Mouse (Mus musculus) monocyte, adult 5-6 weeks (primary cell): ENCODE data around the gene Pcdh15. TPM values are rescaled to one million over a fixed set of nuclear protein-coding genes. Genes with fewer than 3 reads are reported as not detected.
A peak's percentile ranks its signal among the peaks of the same experiment; 100 is the strongest.

Experiments used
- ATAC-seq: fragments of 153-309, 156-312 bp; replicated peaks from 2 replicates; pipeline ENCODE4 v1.8.0; 2017; ENCODE audit warnings: mild to moderate bottlenecking; ENCODE audit not compliant: low TSS enrichment, insufficient number of reproducible peaks, severe bottlenecking, poor library complexity, low FRiP score
- total RNA-seq: library from RNA; stranded (forward); fragments of 200-1000, 200-491, 200-594 nt; gene quantifications from 3 replicates; pipeline ENCODE4 v1.2.3, GENCODE M21; 2017

The Pcdh15 gene
- total RNA-seq, 1 experiment from 2014 or later, result not detected

GRCm38 (mm10) chr10:73915170-73915569 lies 816.0 kb downstream of the Pcdh15 start:
- no peak for ATAC-seq

GRCm38 (mm10) chr10:73921579-73921978 lies 822.4 kb downstream of the Pcdh15 start:
- no peak for ATAC-seq

- no peak for ATAC-seq
Observed at GRCm38 (mm10) chr10:73928672-73929071, 829.5 kb downstream of the Pcdh15 start.

- ATAC-seq, result no peak
Observed at GRCm38 (mm10) chr10:73929718-73930117, 830.6 kb downstream of the Pcdh15 start.

- peak; percentile 35; the same call in 1 of the 2 replicates for ATAC-seq
Observed at GRCm38 (mm10) chr10:73931185-73931584, 832.0 kb downstream of the Pcdh15 start.

GRCm38 (mm10) chr10:73931996-73932679 lies 833.0 kb downstream of the Pcdh15 start:
- no peak for ATAC-seq

- no peak for ATAC-seq
Observed at GRCm38 (mm10) chr10:73936121-73936520, 837.0 kb downstream of the Pcdh15 start.

GRCm38 (mm10) chr10:73938989-73939388 lies 839.8 kb downstream of the Pcdh15 start:
- ATAC-seq, result no peak

GRCm38 (mm10) chr10:73947799-73948198 lies 848.7 kb downstream of the Pcdh15 start:
- ATAC-seq, result no peak

GRCm38 (mm10) chr10:73953362-73953761 lies 854.2 kb downstream of the Pcdh15 start:
- ATAC-seq, result no peak

GRCm38 (mm10) chr10:73984057-73984456 lies 884.9 kb downstream of the Pcdh15 start:
- no peak for ATAC-seq

GRCm38 (mm10) chr10:74008836-74009235 lies 909.7 kb downstream of the Pcdh15 start:
- no peak for ATAC-seq

GRCm38 (mm10) chr10:74023091-74023490 lies 923.9 kb downstream of the Pcdh15 start:
- no peak for ATAC-seq

GRCm38 (mm10) chr10:74053059-74053458 lies 953.9 kb downstream of the Pcdh15 start:
- no peak for ATAC-seq

GRCm38 (mm10) chr10:74086653-74087052 lies 987.5 kb downstream of the Pcdh15 start:
- ATAC-seq, result no peak

- ATAC-seq, result no peak
Observed at GRCm38 (mm10) chr10:74098296-74098695, 999.2 kb downstream of the Pcdh15 start.

- no peak for ATAC-seq
Observed at GRCm38 (mm10) chr10:74114107-74114506, 1015.0 kb downstream of the Pcdh15 start.

GRCm38 (mm10) chr10:74116817-74117216 lies 1017.7 kb downstream of the Pcdh15 start:
- ATAC-seq, result no peak

GRCm38 (mm10) chr10:74123421-74123820 lies 1024.3 kb downstream of the Pcdh15 start:
- ATAC-seq, result no peak

GRCm38 (mm10) chr10:74129192-74129591 lies 1030.0 kb downstream of the Pcdh15 start:
- ATAC-seq, result no peak

- no peak for ATAC-seq
Observed at GRCm38 (mm10) chr10:74129665-74130064, 1030.5 kb downstream of the Pcdh15 start.
